Mouse (Mus musculus) cortical plate, adult 2 months (tissue): Measurements from ENCODE around the gene Tent5a.

Experiments used
- CTCF ChIP-seq: fragments of 200-500 bp; IDR thresholded peaks from 2 replicates; pipeline ENCODE4 v1.5.1; 2011; ENCODE audit warnings: mild to moderate bottlenecking, control low read depth, low read length; ENCODE audit not compliant: insufficient read depth; ENCODE audit errors: extremely low read depth
- POLR2A ChIP-seq: fragments of 200-500 bp; IDR thresholded peaks from 2 replicates; pipeline ENCODE4 v1.6.1; 2011; ENCODE audit warnings: mild to moderate bottlenecking, low read length, control low read depth; ENCODE audit not compliant: insufficient read depth; ENCODE audit errors: extremely low read depth

DNA sequence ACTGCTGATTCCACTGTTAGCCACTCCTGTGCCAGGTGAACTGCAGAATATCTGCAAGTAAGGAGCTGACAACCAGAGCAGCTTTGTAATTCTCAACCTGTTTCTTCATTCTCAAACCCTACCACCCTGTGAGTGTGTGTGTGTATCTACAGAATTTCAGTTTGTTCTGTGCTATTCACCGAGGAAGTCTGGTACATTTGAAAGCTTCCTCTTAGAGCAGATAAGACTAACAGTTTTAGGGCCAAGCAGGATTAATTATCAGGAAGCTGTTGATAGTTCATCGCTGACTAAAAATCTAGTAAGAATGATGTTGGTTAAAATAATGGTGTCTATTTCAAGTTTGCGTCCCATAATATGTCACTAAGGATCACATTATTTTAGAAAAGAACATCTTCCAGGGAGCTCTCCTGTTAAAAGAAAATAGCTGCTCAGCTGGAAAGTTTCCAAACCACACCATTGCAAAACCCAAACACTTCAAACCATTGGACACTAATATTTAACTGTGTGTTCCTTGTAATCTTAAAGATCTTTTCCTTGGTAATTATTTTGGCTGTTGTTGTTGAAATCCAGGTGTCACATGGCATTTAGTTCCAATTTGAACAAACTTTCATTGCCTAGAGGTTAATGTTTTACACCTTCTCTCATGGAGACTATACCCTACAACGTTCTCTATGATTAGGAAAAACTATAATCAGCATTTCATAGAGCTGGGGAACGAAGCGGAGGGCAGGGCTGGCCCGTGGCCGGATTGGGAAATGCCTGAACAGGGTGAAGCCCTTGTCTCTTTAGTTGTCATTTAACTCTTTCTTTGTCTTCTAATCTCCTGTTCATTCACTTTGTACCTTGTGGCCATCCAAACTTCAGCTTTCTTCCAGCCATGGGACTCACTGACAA, 16.0 kb upstream of the Tent5a start:
- no peak for TF ChIP-seq CTCF
- no peak for TF ChIP-seq POLR2A
